Mouse (Mus musculus) intestine, postnatal 0 days (tissue): ENCODE measurements around the gene St3gal4. TPM values are rescaled to one million over a fixed set of nuclear protein-coding genes. Genes with fewer than 3 reads are reported as not detected.

ENCODE experiments used
- ATAC-seq: fragments of 200-750 bp; cut with Nextera tagmentation; 2 replicates; pipeline ENCODE4 v1.8.0; 2017; ENCODE audit warnings: mild to moderate bottlenecking, moderate TSS enrichment, moderate library complexity
- H3K27ac ChIP-seq: fragments of 300-500 bp; sonication (generic); 2 replicates; pipeline ENCODE4 v1.5.1; 2014; ENCODE audit warnings: mild to moderate bottlenecking, low read depth, low read length, moderate library complexity
- H3K27me3 ChIP-seq: fragments of 300-500 bp; sonication (generic); replicated peaks from 2 replicates; pipeline ENCODE4 v1.6.1; 2014; ENCODE audit warnings: low read length, mixed read lengths; ENCODE audit not compliant: control insufficient read depth, insufficient read depth
- H3K36me3 ChIP-seq: fragments of 300-500 bp; sonication (generic); 2 replicates; pipeline ENCODE4 v1.6.1; 2014; ENCODE audit warnings: mild to moderate bottlenecking, moderate library complexity; ENCODE audit not compliant: control insufficient read depth, insufficient read depth
- H3K4me1 ChIP-seq: fragments of 300-500 bp; sonication (generic); replicated peaks from 2 replicates; pipeline ENCODE4 v1.6.1; 2014; ENCODE audit warnings: antibody characterized with exemption, low read length, mixed read lengths; ENCODE audit not compliant: control insufficient read depth, insufficient read depth
- H3K4me2 ChIP-seq: fragments of 300-500 bp; sonication (generic); replicated peaks from 2 replicates; pipeline ENCODE4 v1.6.1; 2014; ENCODE audit warnings: low read depth, mild to moderate bottlenecking, moderate library complexity
- H3K4me3 ChIP-seq: fragments of 300-500 bp; sonication (generic); 2 replicates; pipeline ENCODE4 v1.5.1; 2014; ENCODE audit warnings: low read depth, low read length
- H3K9ac ChIP-seq: fragments of 300-500 bp; sonication (generic); 2 replicates; pipeline ENCODE4 v1.6.1; 2014; ENCODE audit warnings: mild to moderate bottlenecking, low read depth, low read length
- H3K9me3 ChIP-seq: fragments of 300-500 bp; sonication (generic); 2 replicates; pipeline ENCODE4 v1.6.1; 2016; ENCODE audit warnings: mixed run types; ENCODE audit not compliant: control insufficient read depth
- CTCF ChIP-seq: sonication (generic); IDR thresholded peaks from 2 replicates; pipeline ENCODE4 v1.5.1; 2016; ENCODE audit warnings: low read depth, mild to moderate bottlenecking, control low read depth, antibody characterized with exemption, moderate library complexity
- WGBS: fragments of 180-500 bp; shearing (Covaris S2); extraction: QIAGEN DNeasy Blood & Tissue Kit; methylation state at CpG from one replicate; pipeline ENCODE4 v1.1.7; 2014; 5-methylcytosine and 5-hydroxymethylcytosine counted together
- polyA plus RNA-seq: library from polyadenylated mRNA; unstranded; fragments of >200 nt; fragmentation: Nextera tagmentation; extraction: Ambion mirVana; gene quantifications from 2 replicates; pipeline ENCODE4 v1.2.1, GENCODE M21; 2015

St3gal4 gene
- polyA plus RNA-seq, 1 experiment from 2014 or later = 242 TPM

GRCm38 (mm10) chr9:35050701-35051454 is 68.2 kb downstream of the St3gal4 start:
- Histone ChIP-seq H3K9ac (no peak overlapping the region), H3K36me3 (peaks cover 95% of the 10 kb centered on the region), H3K4me1 (peaks cover 10% of the 10 kb centered on the region; the same call in 1 of the 2 replicates), H3K9me3 (no peaks in the 10 kb centered on the region), H3K27ac (no peak overlapping the region), H3K27me3 (no peaks in the 10 kb centered on the region), H3K4me2 (no peak overlapping the region), H3K4me3 (no peak overlapping the region)
- ATAC-seq = no peak
- no peak for TF ChIP-seq CTCF
- WGBS = 90% methylated on average over 6 of the region's 6 CpGs

DNA sequence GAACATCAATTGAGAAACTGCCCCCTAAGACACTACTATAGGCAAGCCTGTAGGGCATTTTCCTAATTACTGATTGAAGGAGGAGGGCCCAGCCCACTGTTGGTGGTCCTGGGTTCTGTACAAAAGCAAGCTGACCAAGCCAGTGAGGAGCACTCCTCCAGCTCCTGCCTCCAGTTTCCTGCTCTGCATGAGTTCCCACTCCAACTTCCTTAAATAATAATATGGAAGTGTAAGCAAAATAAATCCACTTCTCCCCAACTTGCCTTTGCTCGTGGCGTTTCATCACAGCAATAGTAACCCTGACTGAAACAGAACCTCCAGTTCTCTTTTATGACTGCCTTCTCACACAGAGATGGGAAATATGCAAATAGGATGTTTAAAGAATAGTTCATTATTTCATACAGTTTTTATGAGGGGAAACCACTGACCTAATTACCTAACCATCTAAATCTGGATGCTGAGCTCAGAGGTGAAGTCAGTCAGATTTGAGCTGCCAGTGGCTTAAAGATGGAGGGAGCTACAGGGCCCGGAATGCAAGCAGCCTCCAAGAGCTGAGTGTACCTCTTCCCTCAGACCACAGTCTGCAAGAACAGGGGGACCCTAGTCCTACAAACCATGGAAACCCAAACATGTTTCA is 69.1 kb downstream of the St3gal4 start:
- no peak overlapping the region for H3K9ac ChIP-seq
- no peak overlapping the region for H3K27ac ChIP-seq
- no peak for ATAC-seq
- H3K36me3 ChIP-seq = peaks cover 93% of the 10 kb centered on the region
- 60% methylated on average over 3 of the region's 3 CpGs for WGBS
- H3K4me2 ChIP-seq = no peak overlapping the region
- TF ChIP-seq CTCF = no peak
- H3K27me3 ChIP-seq = no peaks in the 10 kb centered on the region
- H3K4me3 ChIP-seq = no peak overlapping the region
- H3K4me1 ChIP-seq = peaks cover 10% of the 10 kb centered on the region; the same call in 1 of the 2 replicates
- no peaks in the 10 kb centered on the region for H3K9me3 ChIP-seq

DNA sequence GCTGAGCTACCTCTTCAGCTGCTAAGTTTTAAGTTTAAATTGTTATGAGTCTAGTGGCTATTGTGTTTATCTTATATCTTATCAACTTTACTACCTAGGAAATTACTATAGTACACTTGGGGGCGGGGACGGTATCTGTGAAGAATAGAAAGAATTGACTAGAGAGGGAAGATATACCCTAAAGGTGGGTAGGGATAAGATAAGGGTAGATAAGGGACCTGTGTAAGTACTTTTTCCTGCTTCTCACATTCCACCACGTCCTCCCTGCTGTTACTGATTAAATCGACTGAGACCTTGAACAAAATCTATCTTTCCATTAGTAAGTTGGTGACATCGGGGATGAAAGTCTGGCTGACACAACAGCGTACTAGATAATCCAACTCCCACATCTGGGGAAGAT is 70.6 kb downstream of the St3gal4 start:
- no peak overlapping the region for H3K4me2 ChIP-seq
- H3K4me1 ChIP-seq = peaks cover 10% of the 10 kb centered on the region; the same call in 1 of the 2 replicates
- 33% methylated on average over 6 of the region's 6 CpGs for WGBS
- ATAC-seq = no peak
- H3K36me3 ChIP-seq = peaks cover 86% of the 10 kb centered on the region
- no peaks in the 10 kb centered on the region for H3K9me3 ChIP-seq
- no peak for TF ChIP-seq CTCF
- no peaks in the 10 kb centered on the region for H3K27me3 ChIP-seq
- H3K27ac ChIP-seq = no peak overlapping the region
- H3K9ac ChIP-seq = no peak overlapping the region
- no peak overlapping the region for H3K4me3 ChIP-seq

DNA sequence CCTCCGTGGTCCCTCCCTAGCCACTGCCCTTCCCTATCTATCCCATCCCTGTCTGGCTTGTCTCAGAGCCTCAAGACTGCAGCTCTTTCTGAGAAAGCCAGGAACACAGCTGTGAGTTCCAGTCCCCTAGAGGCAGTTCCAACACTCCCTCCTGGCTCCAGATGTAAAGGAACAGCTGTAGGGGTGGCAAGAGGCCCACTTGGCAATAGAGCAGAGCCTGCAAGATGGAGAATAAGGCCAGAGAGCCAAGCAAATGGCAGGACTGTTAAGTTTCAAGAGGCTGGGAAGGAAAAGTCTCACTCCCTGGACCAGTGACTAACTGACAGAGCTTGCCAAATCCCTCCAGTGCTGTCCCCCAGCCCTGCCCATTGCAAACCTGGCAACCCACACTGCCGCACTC is 73.3 kb downstream of the St3gal4 start:
- peaks cover 10% of the 10 kb centered on the region; the same call in 1 of the 2 replicates for H3K4me1 ChIP-seq
- ATAC-seq = no peak
- no peak overlapping the region for H3K9ac ChIP-seq
- H3K27me3 ChIP-seq = no peaks in the 10 kb centered on the region
- TF ChIP-seq CTCF = peak; percentile 25; the same call in 1 of the 2 replicates
- H3K36me3 ChIP-seq = peaks cover 59% of the 10 kb centered on the region
- H3K27ac ChIP-seq = no peak overlapping the region
- 59% methylated on average over 2 of the region's 2 CpGs for WGBS
- no peak overlapping the region for H3K4me2 ChIP-seq
- no peaks in the 10 kb centered on the region for H3K9me3 ChIP-seq
- H3K4me3 ChIP-seq = no peak overlapping the region

DNA sequence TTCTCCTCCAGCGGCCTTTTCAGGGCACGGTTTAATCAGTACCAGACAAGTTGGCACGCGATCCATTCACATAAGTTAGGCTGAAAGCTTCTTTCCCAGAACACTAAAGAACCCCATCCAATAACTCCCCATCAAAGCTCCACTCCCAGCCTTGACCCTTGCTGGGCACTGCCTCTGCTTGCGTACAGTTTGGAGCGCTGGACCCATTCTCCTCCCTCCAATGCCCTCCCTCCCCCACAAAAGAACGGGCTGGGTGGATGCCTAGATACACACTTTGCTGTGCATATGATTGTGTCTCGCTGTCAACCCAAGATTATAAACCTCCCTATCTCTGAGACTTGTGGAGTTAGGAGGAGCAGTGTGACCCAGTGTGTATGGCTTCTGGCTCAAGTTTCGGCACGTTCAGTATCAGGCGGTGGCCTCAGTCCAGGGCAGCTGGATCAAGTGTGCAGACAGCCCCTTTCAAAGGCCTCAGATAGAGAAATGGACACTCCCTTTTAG is 74.0 kb downstream of the St3gal4 start:
- Histone ChIP-seq H3K27ac (no peak overlapping the region), H3K4me3 (no peak overlapping the region), H3K9ac (no peak overlapping the region), H3K27me3 (no peaks in the 10 kb centered on the region), H3K9me3 (no peaks in the 10 kb centered on the region), H3K4me1 (peaks cover 10% of the 10 kb centered on the region; the same call in 1 of the 2 replicates), H3K36me3 (peaks cover 53% of the 10 kb centered on the region), H3K4me2 (no peak overlapping the region)
- no peak for TF ChIP-seq CTCF
- 53% methylated on average over 11 of the region's 11 CpGs for WGBS
- ATAC-seq = no peak

GRCm38 (mm10) chr9:35044458-35044857 is 74.6 kb downstream of the St3gal4 start:
- Histone ChIP-seq H3K9me3 (no peaks in the 10 kb centered on the region), H3K4me2 (no peak overlapping the region), H3K9ac (no peak overlapping the region), H3K36me3 (peaks cover 46% of the 10 kb centered on the region), H3K4me3 (no peak overlapping the region), H3K27ac (peak overlapping the region; percentile 1; the same call in 1 of the 2 replicates), H3K4me1 (peaks cover 10% of the 10 kb centered on the region; the same call in 1 of the 2 replicates), H3K27me3 (no peaks in the 10 kb centered on the region)
- ATAC-seq = no peak
- no peak for TF ChIP-seq CTCF
- WGBS = 44% methylated on average over 15 of the region's 15 CpGs
